Mouse (Mus musculus): ENCODE measurements around the gene Smarca4. TPM values are rescaled to one million over a fixed set of nuclear protein-coding genes. Genes with fewer than 3 reads are reported as not detected.

The Smarca4 gene
- total RNA-seq, 2 experiments from 2014 or later, result 18.4 to 25.8 TPM

DNA sequence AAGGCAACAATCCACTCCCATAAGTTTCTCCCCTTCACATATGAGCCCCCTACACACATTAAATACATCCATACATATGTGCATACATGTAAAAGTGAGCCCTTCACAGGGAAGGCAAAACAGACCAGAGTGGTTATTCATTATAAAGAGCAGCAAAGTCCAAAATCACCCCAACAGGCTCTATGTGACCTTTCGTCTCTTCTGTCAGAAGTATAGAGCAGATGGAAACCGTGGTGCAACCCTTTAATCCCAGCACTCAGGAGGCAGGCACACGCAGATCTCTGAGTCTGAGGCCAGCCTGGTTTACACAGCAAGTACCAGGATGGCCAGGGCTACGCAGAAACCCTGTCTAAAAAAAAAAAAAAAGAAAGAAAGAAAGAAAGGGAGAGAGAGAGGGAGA lies 90.1 kb downstream of the Smarca4 start:
- ATAC-seq (replicated peaks; ENCODE audit: low FRiP score, poor library complexity, severe bottlenecking), result no peak

DNA sequence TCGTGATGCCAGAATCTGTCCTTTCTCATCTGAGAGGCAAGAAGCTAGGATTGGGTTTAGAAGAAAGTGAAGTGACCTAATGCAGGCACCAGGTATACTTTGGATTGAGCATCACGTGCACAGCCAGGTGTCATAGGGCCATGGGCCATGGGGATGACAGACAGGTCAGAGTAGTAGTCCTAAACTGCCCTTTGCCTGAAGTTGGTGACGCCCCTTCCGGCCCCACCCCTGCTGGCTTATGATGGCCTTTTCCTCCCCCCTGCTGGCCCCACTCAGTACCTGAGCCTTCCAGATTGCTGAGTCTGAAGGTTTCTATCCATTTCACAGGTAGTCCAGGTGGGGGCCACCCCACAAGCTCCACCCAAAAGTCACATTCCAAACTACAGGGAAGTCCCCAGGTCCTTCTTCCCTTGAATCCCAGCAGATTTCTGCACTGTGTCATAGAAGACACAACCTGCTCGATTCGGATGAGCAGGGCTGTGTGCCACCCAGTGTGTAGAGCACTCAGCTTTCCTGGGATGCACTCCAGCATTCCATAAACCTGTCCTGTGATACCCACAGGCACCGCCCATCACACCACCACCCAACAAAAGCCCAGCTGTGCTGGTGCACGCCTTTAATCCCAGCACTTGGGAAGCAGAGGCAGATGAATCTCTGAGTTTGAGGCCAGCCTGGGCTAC lies 90.8 kb downstream of the Smarca4 start:
- no peak for ATAC-seq (replicated peaks; ENCODE audit: low FRiP score, poor library complexity, severe bottlenecking)

DNA sequence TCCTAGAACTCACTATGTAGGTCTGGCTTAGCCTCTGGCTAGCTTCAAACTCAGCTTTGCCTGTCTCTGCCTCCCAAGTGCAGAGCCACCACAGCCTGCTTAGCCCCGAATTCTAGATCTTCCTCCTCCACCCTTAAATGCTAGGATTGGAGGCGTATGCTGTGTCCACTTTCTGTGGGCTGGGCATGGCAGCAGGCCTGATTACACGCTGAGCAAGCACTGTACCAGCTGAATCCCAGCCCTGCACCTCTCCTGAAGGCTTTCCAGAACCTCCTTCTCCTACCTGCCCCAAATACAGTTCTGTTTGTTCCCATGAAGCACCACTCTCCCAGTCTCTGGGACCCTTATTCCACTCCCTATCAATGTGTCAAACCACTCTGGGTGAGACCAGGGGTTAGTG lies 93.4 kb downstream of the Smarca4 start:
- peak; percentile 39; the same call in 1 of the 2 replicates for ATAC-seq (replicated peaks; ENCODE audit: low FRiP score, poor library complexity, severe bottlenecking)

DNA sequence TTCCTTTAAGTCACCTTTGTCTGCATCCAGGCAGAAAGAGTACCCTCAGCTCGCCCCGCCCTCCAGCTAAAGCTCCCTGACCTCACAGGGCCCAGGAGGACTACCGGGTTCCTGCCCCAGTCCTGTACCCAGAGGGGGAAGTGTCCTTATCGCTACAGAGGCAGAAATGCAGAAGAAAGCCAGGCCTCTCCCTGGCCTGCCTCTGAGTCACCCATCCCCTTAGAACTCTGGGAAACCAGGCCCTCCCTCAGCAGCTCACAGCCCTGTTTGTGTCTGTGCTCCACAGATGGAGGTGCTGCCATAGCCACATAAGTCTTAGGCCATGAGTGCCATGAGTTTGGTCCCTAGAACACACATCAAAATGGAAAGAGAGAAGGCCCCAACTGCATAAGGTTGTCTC lies 99.3 kb downstream of the Smarca4 start:
- ATAC-seq (replicated peaks; ENCODE audit: low FRiP score, poor library complexity, severe bottlenecking), result peak; percentile 64; the same call in 1 of the 2 replicates

DNA sequence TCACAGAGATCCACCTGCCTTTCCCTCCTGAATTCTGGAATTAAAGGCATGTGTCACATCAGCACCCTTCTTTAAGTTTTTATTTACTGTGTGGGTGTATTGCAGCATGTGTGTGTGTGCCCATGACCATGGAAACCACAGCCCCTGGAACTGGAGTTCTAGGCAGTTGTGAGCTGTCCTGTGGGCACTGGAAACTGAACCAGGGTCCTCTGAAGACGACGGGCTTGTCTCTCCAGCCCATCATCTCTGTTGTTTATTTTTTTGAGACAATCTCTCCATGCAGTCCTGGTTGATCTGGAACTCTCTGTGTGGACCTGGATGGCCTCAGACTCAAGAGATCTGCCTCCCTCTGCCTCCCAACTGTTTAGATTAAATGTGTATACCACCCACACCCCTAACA lies 101.0 kb downstream of the Smarca4 start:
- no peak for ATAC-seq (replicated peaks; ENCODE audit: low FRiP score, poor library complexity, severe bottlenecking)

DNA sequence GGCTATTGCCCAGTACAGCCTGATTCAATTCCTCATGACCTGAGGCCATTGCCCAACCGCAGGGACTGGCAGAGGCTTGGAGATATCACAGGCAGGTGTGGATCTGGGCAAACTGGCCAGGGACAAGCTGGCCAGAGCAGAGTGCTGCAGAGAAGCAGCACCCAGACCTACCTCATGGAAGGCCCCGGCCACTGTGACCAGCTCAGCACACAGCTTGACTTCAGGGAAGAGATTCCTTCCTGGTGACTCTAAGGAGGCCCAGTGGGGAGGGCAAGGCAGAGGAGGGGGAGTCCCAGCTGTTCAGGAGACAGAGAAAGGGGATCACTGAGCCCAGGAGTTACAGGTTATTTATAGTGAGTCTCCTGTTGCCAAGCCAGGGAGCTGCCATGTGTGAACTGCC lies 105.1 kb downstream of the Smarca4 start:
- no peak for ATAC-seq (replicated peaks; ENCODE audit: low FRiP score, poor library complexity, severe bottlenecking)

DNA sequence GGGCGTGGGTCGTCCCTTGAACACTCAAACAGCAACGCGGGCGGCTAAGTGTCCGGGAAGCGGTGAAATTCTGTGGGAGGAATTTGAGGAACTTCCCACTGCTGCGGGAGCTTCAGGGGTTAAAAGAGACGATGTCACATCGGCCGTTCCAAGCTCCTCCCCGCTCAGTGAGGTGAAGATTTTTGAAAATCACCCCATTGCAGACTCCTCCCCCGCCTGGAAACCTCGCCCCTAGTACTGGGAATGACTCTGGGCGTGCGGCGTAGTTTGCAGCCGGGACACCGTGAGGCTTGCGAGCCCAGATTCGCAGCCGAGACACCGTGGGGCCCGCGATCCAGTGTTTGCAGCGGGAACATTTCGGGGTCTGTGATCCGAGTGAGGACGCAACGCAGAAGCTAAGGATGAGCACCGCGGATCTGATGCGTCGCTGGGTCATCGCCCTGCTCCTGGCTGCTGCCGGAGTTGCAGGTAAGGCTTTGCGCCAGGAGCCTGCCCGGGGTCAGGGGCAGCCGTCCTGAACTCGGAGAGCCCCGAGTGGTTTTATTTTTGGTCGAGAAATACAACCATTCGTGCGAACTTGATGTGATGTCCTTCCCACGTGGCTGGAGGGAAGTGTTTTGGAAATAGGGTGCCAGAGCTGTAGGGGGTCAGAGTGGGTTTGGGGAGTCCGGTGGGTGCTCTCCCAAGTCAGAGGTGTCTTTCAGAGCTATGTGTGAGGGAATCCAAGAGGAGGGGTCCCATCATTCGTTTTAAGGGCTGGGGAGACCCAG lies 107.6 kb downstream of the Smarca4 start, which contains the start of gene Ldlr:
Gene Ldlr, plus strand, starts transcription at position 107 of the 770 bp plus-strand sequence.
- ATAC-seq (replicated peaks; ENCODE audit: low FRiP score, poor library complexity, severe bottlenecking), result peak; percentile 89

DNA sequence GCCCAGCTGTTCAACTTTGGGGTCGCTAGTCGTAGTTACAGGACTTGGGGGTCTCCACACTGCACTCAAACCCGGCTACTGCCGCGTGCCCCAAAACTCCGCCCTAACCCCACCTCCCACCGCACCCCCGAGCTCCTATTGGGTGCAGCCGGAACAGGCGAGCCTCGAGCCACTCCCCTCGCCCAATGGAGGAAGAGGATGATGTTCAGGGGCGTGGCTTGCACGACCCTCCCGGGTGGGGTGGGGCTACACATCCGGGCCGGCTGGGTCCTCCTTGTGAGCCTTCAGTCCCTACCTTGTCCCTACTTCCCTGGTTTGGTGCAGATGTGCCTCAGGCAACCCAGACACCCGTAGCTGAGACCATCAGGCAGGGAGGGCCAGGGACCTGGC lies 108.2 kb downstream of the Smarca4 start:
- peak; percentile 90 for ATAC-seq (replicated peaks; ENCODE audit: low FRiP score, poor library complexity, severe bottlenecking)

DNA sequence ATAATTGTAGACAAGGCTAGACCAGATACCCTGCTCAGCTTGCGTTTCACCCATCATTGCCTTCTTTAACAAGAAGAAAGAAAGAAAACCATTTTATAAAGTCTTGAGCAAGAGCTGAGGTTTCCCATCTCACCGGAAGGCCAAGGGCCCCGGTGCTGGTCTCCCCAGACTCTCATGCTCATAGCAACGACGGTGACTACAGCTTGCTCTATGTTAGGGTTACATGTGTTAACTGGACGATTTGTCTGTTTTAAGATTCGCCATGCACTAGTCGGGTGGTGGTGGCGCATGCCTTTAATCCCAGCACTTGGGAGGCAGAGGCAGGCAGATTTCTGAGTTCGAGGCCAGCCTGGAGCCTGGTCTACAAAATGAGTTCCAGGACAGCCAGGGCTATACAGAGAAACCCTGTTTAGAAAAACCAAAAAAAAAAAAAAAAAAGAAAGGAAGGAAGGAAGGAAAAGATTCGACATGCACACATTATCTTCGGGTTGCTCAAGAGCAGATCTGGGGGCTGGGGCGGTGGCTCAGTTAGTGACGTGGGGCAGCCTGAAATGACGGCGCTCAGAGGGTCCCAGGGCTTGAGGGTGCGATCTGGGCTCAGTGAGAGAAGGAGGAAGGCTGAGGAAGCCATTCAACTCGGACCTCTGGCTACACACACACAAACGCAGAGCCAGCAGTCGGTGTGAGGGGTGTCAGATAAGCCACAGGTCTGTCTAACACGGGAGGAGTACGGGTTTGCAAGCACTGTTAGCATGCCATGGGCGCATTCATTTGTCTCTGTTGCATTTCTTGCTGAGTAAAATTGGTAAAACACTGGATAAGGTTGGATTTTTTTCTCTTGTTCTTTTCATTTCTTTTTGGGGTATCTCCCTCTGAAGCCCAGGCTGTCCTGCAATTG lies 109.5 kb downstream of the Smarca4 start:
- ATAC-seq (replicated peaks; ENCODE audit: low FRiP score, poor library complexity, severe bottlenecking), result no peak

DNA sequence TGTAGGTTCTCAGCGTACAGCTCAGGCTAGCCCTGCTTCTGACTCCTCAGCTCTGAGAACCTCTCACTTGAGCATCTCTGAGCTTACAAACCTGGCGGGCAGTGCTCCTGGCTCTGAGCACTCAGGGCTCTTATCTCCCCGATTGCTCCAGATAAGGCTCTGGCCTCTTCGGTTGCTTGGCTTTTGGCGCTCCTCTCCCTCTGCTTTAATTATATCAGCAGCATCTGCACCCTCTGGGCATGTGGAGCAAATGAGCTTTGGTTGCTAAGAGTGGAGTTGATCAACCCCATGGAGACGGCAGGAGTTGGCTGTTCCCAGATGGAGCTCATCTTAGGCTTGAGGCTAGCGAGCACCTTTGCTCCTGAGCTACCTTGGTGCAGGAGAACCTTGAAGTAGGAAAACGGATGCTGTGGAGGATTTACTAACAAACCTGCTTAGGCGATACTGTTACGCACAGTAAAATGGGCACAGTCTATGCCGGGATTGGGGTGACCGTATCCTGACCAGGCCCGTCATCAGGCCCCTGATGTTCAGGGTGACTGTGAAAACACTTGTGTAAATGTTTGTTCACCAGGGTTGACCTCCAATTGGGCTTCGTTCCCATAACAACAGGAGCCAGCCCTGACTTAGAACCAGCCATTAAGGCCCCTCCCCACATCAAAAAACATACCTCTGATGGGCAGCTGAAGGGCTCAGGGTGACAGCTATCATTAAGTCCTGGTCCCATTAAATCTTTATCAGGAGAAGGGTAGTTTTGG lies 110.4 kb downstream of the Smarca4 start:
- no peak for ATAC-seq (replicated peaks; ENCODE audit: low FRiP score, poor library complexity, severe bottlenecking)

DNA sequence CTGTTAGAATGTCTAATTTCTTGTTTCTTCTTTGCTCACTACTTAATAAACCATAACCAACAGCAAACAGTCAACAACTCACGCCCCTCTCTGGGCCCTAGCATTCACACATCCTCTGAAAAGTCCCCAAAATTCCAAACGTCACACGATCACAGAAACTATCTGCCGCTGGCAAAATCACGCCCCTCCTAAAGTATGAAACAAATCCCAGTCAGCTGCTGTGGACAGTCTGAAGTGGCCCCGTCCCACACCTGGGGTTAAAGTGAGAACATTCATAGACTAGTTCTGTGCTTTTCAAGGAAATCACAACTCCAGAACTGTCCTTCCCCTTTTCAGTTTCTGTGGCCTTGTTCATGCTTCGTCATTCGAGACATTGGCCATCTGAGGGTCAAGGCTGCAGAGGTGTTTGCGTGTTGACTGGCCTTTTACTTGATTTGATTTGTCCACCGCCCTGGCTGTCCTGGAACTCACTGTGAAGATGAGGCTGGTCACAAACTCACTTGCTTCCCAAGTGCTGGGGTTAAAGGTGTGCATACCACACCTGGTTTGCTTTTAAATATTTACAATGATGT lies 112.4 kb downstream of the Smarca4 start:
- ATAC-seq (replicated peaks; ENCODE audit: low FRiP score, poor library complexity, severe bottlenecking), result no peak

DNA sequence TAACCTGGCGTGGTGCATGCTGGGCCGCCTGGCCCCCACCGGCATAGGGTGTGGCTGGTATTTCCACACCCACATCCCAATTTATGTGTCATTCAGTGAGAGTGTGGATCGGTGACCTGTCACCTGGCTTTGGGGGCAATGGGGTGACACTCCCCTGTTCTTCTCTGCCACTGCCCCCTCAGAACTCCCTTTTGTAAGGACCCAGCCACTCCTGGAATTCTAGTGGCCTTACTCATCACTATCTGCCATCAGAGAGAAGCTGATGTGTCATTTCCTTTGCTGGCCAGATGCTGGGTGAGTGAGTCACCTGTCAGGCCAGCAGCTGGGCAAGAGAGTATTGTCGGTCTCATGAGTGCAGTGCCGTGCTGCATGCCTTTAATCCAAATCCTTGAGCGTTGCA lies 113.3 kb downstream of the Smarca4 start:
- ATAC-seq (replicated peaks; ENCODE audit: low FRiP score, poor library complexity, severe bottlenecking), result no peak

DNA sequence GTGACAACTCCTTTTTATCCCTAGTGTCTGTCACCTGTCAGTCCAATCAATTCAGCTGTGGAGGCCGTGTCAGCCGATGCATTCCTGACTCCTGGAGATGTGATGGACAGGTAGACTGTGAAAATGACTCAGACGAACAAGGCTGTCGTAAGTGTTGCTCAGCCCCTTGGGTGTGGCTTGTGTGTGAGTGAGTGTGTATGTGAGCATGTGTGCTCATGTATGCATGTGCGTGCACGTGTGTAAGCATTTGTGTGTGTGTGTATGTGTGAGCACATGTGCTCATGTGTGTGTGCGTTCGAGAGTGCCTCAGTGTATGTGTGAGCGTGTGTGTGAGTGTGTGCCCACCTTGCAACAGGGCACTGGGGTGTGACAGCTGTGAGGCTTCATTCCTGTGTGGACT lies 116.3 kb downstream of the Smarca4 start:
- no peak for ATAC-seq (replicated peaks; ENCODE audit: low FRiP score, poor library complexity, severe bottlenecking)

DNA sequence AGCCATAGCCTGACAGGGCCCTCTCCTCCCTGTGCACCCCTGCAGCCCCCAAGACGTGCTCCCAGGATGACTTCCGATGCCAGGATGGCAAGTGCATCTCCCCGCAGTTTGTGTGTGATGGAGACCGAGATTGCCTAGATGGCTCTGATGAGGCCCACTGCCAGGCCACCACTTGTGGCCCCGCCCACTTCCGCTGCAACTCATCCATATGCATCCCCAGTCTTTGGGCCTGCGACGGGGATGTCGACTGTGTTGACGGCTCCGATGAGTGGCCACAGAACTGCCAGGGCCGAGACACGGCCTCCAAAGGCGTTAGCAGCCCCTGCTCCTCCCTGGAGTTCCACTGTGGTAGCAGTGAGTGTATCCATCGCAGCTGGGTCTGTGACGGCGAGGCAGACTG lies 117.5 kb downstream of the Smarca4 start:
- no peak for ATAC-seq (replicated peaks; ENCODE audit: low FRiP score, poor library complexity, severe bottlenecking)

DNA sequence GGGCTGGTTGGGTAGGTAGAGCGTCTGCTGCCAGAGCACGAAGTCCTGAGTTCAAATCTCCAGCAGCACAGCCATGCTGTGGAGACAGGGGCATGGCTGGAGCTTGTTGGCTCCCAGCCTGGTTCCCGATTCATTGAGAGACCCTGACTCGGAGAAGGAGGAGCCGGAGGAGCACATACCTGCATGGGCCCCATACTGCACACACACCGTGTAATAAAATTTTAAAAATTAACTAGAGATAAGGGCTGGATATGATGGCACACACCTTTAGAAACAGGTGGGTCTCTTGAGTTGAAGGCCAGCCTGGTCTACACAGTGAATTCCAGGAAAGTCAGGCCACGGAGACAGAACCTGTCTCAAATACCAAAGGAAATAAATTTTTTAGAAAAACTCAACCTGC lies 118.0 kb downstream of the Smarca4 start:
- ATAC-seq (replicated peaks; ENCODE audit: low FRiP score, poor library complexity, severe bottlenecking), result no peak

DNA sequence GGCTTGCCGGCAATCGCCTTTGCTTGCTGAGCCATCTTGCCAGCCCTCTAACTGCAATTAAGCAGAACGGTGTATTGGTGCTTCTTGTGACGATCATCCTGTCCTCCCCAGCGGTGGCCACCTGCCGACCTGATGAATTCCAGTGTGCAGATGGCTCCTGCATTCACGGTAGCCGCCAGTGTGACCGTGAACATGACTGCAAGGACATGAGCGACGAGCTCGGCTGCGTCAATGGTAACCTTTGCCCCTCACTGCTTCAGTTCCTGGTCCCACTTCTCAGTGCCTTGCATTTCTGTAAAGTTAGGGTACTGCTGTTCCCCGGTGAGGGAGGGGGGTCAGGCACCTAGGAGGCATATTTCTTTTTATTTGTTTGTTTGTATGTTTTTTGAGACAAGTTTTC lies 119.2 kb downstream of the Smarca4 start:
- no peak for ATAC-seq (replicated peaks; ENCODE audit: low FRiP score, poor library complexity, severe bottlenecking)

DNA sequence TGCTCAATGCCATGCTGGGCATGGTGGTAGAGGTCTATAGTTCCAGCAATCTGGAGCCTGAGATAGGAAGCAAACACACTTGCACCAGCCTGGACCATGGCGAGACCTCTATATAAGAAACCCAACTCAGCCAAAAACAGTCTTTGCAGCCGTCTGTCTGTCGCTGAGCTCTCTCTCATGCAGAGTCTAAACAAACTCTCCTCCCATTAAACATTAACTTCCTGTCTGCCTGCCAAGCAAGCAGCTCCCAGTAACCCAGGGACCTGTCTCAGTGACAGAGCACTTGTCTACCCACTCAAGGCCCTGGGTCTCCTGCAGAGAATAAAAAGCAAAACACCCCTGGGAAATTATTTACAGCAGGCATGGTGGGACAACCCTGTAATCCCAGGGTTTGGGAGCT lies 120.6 kb downstream of the Smarca4 start:
- no peak for ATAC-seq (replicated peaks; ENCODE audit: low FRiP score, poor library complexity, severe bottlenecking)

DNA sequence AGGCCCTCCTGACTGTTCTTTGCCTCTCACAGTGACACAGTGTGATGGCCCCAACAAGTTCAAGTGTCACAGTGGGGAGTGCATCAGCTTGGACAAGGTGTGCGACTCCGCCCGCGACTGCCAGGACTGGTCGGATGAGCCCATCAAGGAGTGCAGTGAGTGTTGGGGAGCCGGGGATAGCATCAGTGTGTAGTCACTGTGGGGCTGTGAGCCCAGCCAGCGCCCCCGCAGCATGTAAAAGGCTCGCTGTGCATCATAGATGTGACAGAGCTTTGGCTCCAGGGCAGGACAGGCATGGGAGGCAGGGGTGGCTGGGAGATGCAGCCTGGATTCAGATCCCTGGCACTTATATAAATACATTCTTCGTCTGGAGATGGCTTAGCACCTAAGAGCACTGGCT lies 121.2 kb downstream of the Smarca4 start:
- no peak for ATAC-seq (replicated peaks; ENCODE audit: low FRiP score, poor library complexity, severe bottlenecking)

DNA sequence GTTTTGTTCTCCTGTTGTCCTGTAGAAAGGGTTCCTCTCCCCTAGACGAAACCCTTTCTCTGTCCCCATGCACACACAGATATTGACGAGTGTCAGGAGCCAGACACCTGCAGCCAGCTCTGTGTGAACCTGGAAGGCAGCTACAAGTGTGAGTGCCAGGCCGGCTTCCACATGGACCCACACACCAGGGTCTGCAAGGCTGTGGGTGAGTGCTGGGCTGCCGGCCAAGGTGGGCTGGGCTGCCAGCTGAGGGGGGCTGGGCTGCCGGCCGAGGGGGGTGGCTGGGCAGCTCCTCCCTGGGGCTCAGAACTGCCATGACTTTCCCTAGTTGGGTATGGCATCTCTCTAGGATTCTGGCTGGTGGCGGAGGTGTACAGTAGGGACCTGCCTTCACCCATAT lies 122.8 kb downstream of the Smarca4 start:
- no peak for ATAC-seq (replicated peaks; ENCODE audit: low FRiP score, poor library complexity, severe bottlenecking)

Data from erythroblast, adult 5-6 weeks (primary cell).